Mouse (Mus musculus): Measurements from ENCODE around the gene Tmco5.
"Not testable (repeated sequence)": the region's sequence is repeated elsewhere in the genome, so short reads cannot be mapped to it uniquely, and the experiment has no call there.

Gene Tmco5

GRCm38 (mm10) chr2:116922580-116923500 is 44.3 kb downstream of the Tmco5 start:
- DNase-seq (ENCODE audit: low read depth in 1 of 2, low spot score in 2 of 2): no peak

- no peak for DNase-seq (ENCODE audit: low read depth in 1 of 2, low spot score in 2 of 2)
Observed at GRCm38 (mm10) chr2:116923684-116924083, 45.2 kb downstream of the Tmco5 start.

- no peak for DNase-seq (ENCODE audit: low read depth in 1 of 2, low spot score in 2 of 2)
Observed at GRCm38 (mm10) chr2:116924292-116924691, 45.8 kb downstream of the Tmco5 start.

GRCm38 (mm10) chr2:116925230-116925629 is 46.7 kb downstream of the Tmco5 start:
- no peak for DNase-seq (ENCODE audit: low read depth in 1 of 2, low spot score in 2 of 2)

- peak in 1 of 2 experiments; percentile 24 for DNase-seq (ENCODE audit: low read depth in 1 of 2, low spot score in 2 of 2)
Observed at GRCm38 (mm10) chr2:116932218-116932617, 53.7 kb downstream of the Tmco5 start.

GRCm38 (mm10) chr2:116934236-116934635 is 55.7 kb downstream of the Tmco5 start:
- DNase-seq (ENCODE audit: low read depth in 1 of 2, low spot score in 2 of 2): not testable (repeated sequence)

- DNase-seq (ENCODE audit: low read depth in 1 of 2, low spot score in 2 of 2): no peak
Observed at GRCm38 (mm10) chr2:116934776-116935175, 56.3 kb downstream of the Tmco5 start.

GRCm38 (mm10) chr2:116936371-116936770 is 57.9 kb downstream of the Tmco5 start:
- DNase-seq (ENCODE audit: low read depth in 1 of 2, low spot score in 2 of 2): no peak

- DNase-seq (ENCODE audit: low read depth in 1 of 2, low spot score in 2 of 2): no peak
Observed at GRCm38 (mm10) chr2:116937166-116937565, 58.7 kb downstream of the Tmco5 start.

- DNase-seq (ENCODE audit: low read depth in 1 of 2, low spot score in 2 of 2): no peak
Observed at GRCm38 (mm10) chr2:116941816-116942215, 63.3 kb downstream of the Tmco5 start.

All from monocyte, adult 2 months (primary cell).